Mouse (Mus musculus) stomach, embryonic 15.5 days (tissue): ENCODE results near the gene Ereg. TPM values are rescaled to one million over a fixed set of nuclear protein-coding genes. Genes with fewer than 3 reads are reported as not detected.

ENCODE experiments used
- ATAC-seq: fragments of 200-750 bp; cut with Nextera tagmentation; 2 replicates; pipeline ENCODE4 v1.8.0; 2017; ENCODE audit warnings: low read depth, moderate number of reproducible peaks, moderate TSS enrichment; ENCODE audit not compliant: insufficient read depth, low FRiP score
- H3K27ac ChIP-seq: fragments of 300-500 bp; sonication (generic); 2 replicates; pipeline ENCODE4 v1.5.1; 2015; ENCODE audit warnings: mild to moderate bottlenecking, inconsistent platforms
- H3K27me3 ChIP-seq: fragments of 300-500 bp; sonication (generic); replicated peaks from 2 replicates; pipeline ENCODE4 v1.6.1; 2015; ENCODE audit warnings: inconsistent platforms
- H3K36me3 ChIP-seq: fragments of 300-500 bp; sonication (generic); 2 replicates; pipeline ENCODE4 v1.6.1; 2015; ENCODE audit warnings: inconsistent platforms
- H3K4me1 ChIP-seq: fragments of 300-500 bp; sonication (generic); 2 replicates; pipeline ENCODE4 v1.6.1; 2015; ENCODE audit warnings: inconsistent platforms
- H3K4me2 ChIP-seq: fragments of 300-500 bp; sonication (generic); 2 replicates; pipeline ENCODE4 v1.6.1; 2015; ENCODE audit warnings: mild to moderate bottlenecking, inconsistent platforms
- H3K4me3 ChIP-seq: fragments of 300-500 bp; sonication (generic); replicated peaks from 2 replicates; pipeline ENCODE4 v1.5.1; 2015; ENCODE audit warnings: inconsistent platforms
- H3K9ac ChIP-seq: fragments of 300-500 bp; sonication (generic); 2 replicates; pipeline ENCODE4 v1.6.1; 2015; ENCODE audit warnings: inconsistent platforms
- H3K9me3 ChIP-seq: fragments of 300-500 bp; sonication (generic); 2 replicates; pipeline ENCODE4 v1.6.1; 2016; ENCODE audit warnings: inconsistent platforms
- WGBS: fragments of 180-500 bp; shearing (Covaris S2); methylation state at CpG from one replicate; pipeline ENCODE4 v1.1.7; 2015; 5-methylcytosine and 5-hydroxymethylcytosine counted together
- polyA plus RNA-seq: library from polyadenylated mRNA; unstranded; fragments of >200 nt; fragmentation: Nextera tagmentation; extraction: Ambion mirVana; gene quantifications from 2 replicates; pipeline ENCODE4 v1.2.1, GENCODE M21; 2015

Ereg gene
- polyA plus RNA-seq, 1 experiment from 2014 or later = 0.39 TPM

- Histone ChIP-seq H3K27ac (no peak overlapping the region), H3K4me2 (peak overlapping the region; percentile 55), H3K27me3 (0 out of 2 replicates have a peak, but pooled peaks cover 9% of the 10 kb centered on the region), H3K4me3 (peak overlapping the region; percentile 39), H3K4me1 (peaks cover 4% of the 10 kb centered on the region), H3K36me3 (no peaks in the 10 kb centered on the region), H3K9ac (no peak overlapping the region), H3K9me3 (no peaks in the 10 kb centered on the region)
- 27% methylated on average over 8 of the region's 8 CpGs for WGBS
- ATAC-seq = no peak
Measured at GRCm38 (mm10) chr5:91074026-91074425, 396 bp upstream of the Ereg start.

- WGBS = 56% methylated on average over 1 of the region's 1 CpGs
- Histone ChIP-seq H3K4me1 (peaks cover 4% of the 10 kb centered on the region), H3K4me2 (peak overlapping the region; percentile 55), H3K27me3 (0 out of 2 replicates have a peak, but pooled peaks cover 9% of the 10 kb centered on the region), H3K36me3 (no peaks in the 10 kb centered on the region), H3K9ac (no peak overlapping the region), H3K27ac (no peak overlapping the region), H3K4me3 (peak overlapping the region; percentile 39; the same call in 1 of the 2 replicates), H3K9me3 (no peaks in the 10 kb centered on the region)
- no peak for ATAC-seq
Measured at GRCm38 (mm10) chr5:91075021-91075420, 599 bp downstream of the Ereg start.

- no peak for ATAC-seq
- H3K4me2 ChIP-seq = no peak overlapping the region
- WGBS = 78% methylated on average over 5 of the region's 5 CpGs
- H3K4me1 ChIP-seq = no peaks in the 10 kb centered on the region
- H3K27me3 ChIP-seq = no peaks in the 10 kb centered on the region
- H3K4me3 ChIP-seq = no peak overlapping the region
- no peaks in the 10 kb centered on the region for H3K36me3 ChIP-seq
- no peak overlapping the region for H3K27ac ChIP-seq
- H3K9ac ChIP-seq = no peak overlapping the region
- H3K9me3 ChIP-seq = no peaks in the 10 kb centered on the region
Measured at GRCm38 (mm10) chr5:91083016-91083415, 8.6 kb downstream of the Ereg start.

- no peak overlapping the region for H3K9ac ChIP-seq
- no peaks in the 10 kb centered on the region for H3K9me3 ChIP-seq
- H3K4me2 ChIP-seq = no peak overlapping the region
- no peaks in the 10 kb centered on the region for H3K36me3 ChIP-seq
- 60% methylated on average over 5 of the region's 5 CpGs for WGBS
- no peak for ATAC-seq
- H3K27ac ChIP-seq = no peak overlapping the region
- H3K4me1 ChIP-seq = no peaks in the 10 kb centered on the region
- H3K4me3 ChIP-seq = no peak overlapping the region
- H3K27me3 ChIP-seq = no peaks in the 10 kb centered on the region
Measured at GRCm38 (mm10) chr5:91085291-91085690, 10.9 kb downstream of the Ereg start.

GRCm38 (mm10) chr5:91090301-91090700 lies 15.9 kb downstream of the Ereg start:
- Histone ChIP-seq H3K36me3 (no peaks in the 10 kb centered on the region), H3K27me3 (no peaks in the 10 kb centered on the region), H3K9ac (no peak overlapping the region), H3K27ac (no peak overlapping the region), H3K4me2 (no peak overlapping the region), H3K4me3 (no peak overlapping the region), H3K4me1 (no peaks in the 10 kb centered on the region), H3K9me3 (no peaks in the 10 kb centered on the region)
- WGBS = 74% methylated on average over 3 of the region's 3 CpGs
- ATAC-seq = no peak

- Histone ChIP-seq H3K4me2 (no peak overlapping the region), H3K27ac (peak overlapping the region; percentile 44; the same call in 1 of the 2 replicates)
- 69% methylated on average over 10 of the region's 10 CpGs for WGBS
Measured at GRCm38 (mm10) chr5:91097911-91098614, 23.6 kb downstream of the Ereg start.

GRCm38 (mm10) chr5:91101742-91102141 lies 27.3 kb downstream of the Ereg start:
- no peak for ATAC-seq
- Histone ChIP-seq H3K9ac (no peak overlapping the region), H3K27ac (no peak overlapping the region), H3K9me3 (no peaks in the 10 kb centered on the region), H3K27me3 (no peaks in the 10 kb centered on the region), H3K4me2 (no peak overlapping the region), H3K36me3 (no peaks in the 10 kb centered on the region), H3K4me1 (no peaks in the 10 kb centered on the region), H3K4me3 (no peak overlapping the region)
- 86% methylated on average over 5 of the region's 5 CpGs for WGBS

More at GRCm38 (mm10) chr5:91097911-91098614, 23.6 kb downstream of the Ereg start:
- H3K36me3 ChIP-seq = no peaks in the 10 kb centered on the region
- no peaks in the 10 kb centered on the region for H3K27me3 ChIP-seq
- no peaks in the 10 kb centered on the region for H3K4me1 ChIP-seq
- H3K4me3 ChIP-seq = no peak overlapping the region
- peak; percentile 97 for ATAC-seq
- H3K9me3 ChIP-seq = no peaks in the 10 kb centered on the region
- no peak overlapping the region for H3K9ac ChIP-seq

- H3K36me3 ChIP-seq = no peaks in the 10 kb centered on the region
- H3K4me3 ChIP-seq = no peak overlapping the region
- H3K9me3 ChIP-seq = no peaks in the 10 kb centered on the region
- H3K27me3 ChIP-seq = no peaks in the 10 kb centered on the region
- H3K4me1 ChIP-seq = no peaks in the 10 kb centered on the region
- ATAC-seq = no peak
- H3K4me2 ChIP-seq = no peak overlapping the region
- WGBS = 72% methylated on average over 7 of the region's 7 CpGs
- no peak overlapping the region for H3K9ac ChIP-seq
- no peak overlapping the region for H3K27ac ChIP-seq
Measured at GRCm38 (mm10) chr5:91103943-91104665, 29.7 kb downstream of the Ereg start.

- Histone ChIP-seq H3K4me3 (no peak overlapping the region), H3K36me3 (no peaks in the 10 kb centered on the region), H3K27me3 (no peaks in the 10 kb centered on the region), H3K4me2 (no peak overlapping the region), H3K4me1 (no peaks in the 10 kb centered on the region), H3K9me3 (no peaks in the 10 kb centered on the region), H3K9ac (no peak overlapping the region), H3K27ac (no peak overlapping the region)
- WGBS = 75% methylated on average over 5 of the region's 5 CpGs
- no peak for ATAC-seq
Measured at GRCm38 (mm10) chr5:91106248-91106647, 31.8 kb downstream of the Ereg start.

- no peak for ATAC-seq
- Histone ChIP-seq H3K27ac (peak overlapping the region; percentile 51; the same call in 1 of the 2 replicates), H3K9me3 (no peaks in the 10 kb centered on the region), H3K4me3 (no peak overlapping the region), H3K27me3 (no peaks in the 10 kb centered on the region), H3K36me3 (no peaks in the 10 kb centered on the region), H3K4me1 (no peaks in the 10 kb centered on the region), H3K4me2 (no peak overlapping the region), H3K9ac (no peak overlapping the region)
- WGBS = 72% methylated on average over 6 of the region's 6 CpGs
Measured at GRCm38 (mm10) chr5:91110023-91110670, 35.7 kb downstream of the Ereg start.

GRCm38 (mm10) chr5:91111019-91111418 lies 36.6 kb downstream of the Ereg start:
- Histone ChIP-seq H3K4me3 (no peak overlapping the region), H3K4me1 (no peaks in the 10 kb centered on the region), H3K36me3 (no peaks in the 10 kb centered on the region), H3K9me3 (no peaks in the 10 kb centered on the region), H3K4me2 (no peak overlapping the region), H3K27me3 (no peaks in the 10 kb centered on the region), H3K9ac (no peak overlapping the region), H3K27ac (no peak overlapping the region)
- ATAC-seq = no peak
- 79% methylated on average over 8 of the region's 8 CpGs for WGBS

- H3K27me3 ChIP-seq = no peaks in the 10 kb centered on the region
- H3K9me3 ChIP-seq = no peaks in the 10 kb centered on the region
- 84% methylated on average over 2 of the region's 2 CpGs for WGBS
- no peak overlapping the region for H3K4me3 ChIP-seq
- no peak for ATAC-seq
- H3K4me1 ChIP-seq = no peaks in the 10 kb centered on the region
- H3K36me3 ChIP-seq = no peaks in the 10 kb centered on the region
- H3K27ac ChIP-seq = no peak overlapping the region
- no peak overlapping the region for H3K4me2 ChIP-seq
- H3K9ac ChIP-seq = no peak overlapping the region
Measured at GRCm38 (mm10) chr5:91113967-91114366, 39.5 kb downstream of the Ereg start.
